Mouse (Mus musculus) CH12.LX (cell line): ENCODE results near the gene Syt12.

Source experiments
- CTCF ChIP-seq, 2 experiments: IDR thresholded peaks in 1 of 2; conservative IDR thresholded peaks in 1 of 2; 2 replicates each; pipeline ENCODE4 v1.5.1; 2011 to 2012; ENCODE audit warnings: low read depth in 2 of 2, low read length in 2 of 2, improper control_type of control experiment in 1 of 2, inconsistent platforms in 1 of 2, mild to moderate bottlenecking in 1 of 2, moderate library complexity in 1 of 2
- E2F4 ChIP-seq: IDR thresholded peaks from 2 replicates; pipeline ENCODE4 v1.6.1; 2011; ENCODE audit warnings: low read depth, low read length, improper control_type of control experiment; ENCODE audit not compliant: insufficient replicate concordance
- ELF1 ChIP-seq: IDR thresholded peaks from 2 replicates; pipeline ENCODE4 v1.6.1; 2014; ENCODE audit warnings: low read depth, mild to moderate bottlenecking, inconsistent platforms, low read length, improper control_type of control experiment
- GABPA ChIP-seq: IDR thresholded peaks from 2 replicates; pipeline ENCODE4 v1.6.1; 2012; ENCODE audit warnings: low read depth, low read length, improper control_type of control experiment, inconsistent platforms; ENCODE audit not compliant: insufficient replicate concordance
- MAZ ChIP-seq: IDR thresholded peaks from 2 replicates; pipeline ENCODE4 v1.6.1; 2012; ENCODE audit warnings: low read depth, mild to moderate bottlenecking, inconsistent platforms, low read length, improper control_type of control experiment, moderate library complexity
- MXI1 ChIP-seq: IDR thresholded peaks from 2 replicates; pipeline ENCODE4 v1.6.1; 2011; ENCODE audit warnings: mild to moderate bottlenecking, low read depth, low read length, improper control_type of control experiment
- RAD21 ChIP-seq: IDR thresholded peaks from 2 replicates; pipeline ENCODE4 v1.6.1; 2011; ENCODE audit warnings: low read depth, mild to moderate bottlenecking, low read length, improper control_type of control experiment, moderate library complexity
- SIN3A ChIP-seq: IDR thresholded peaks from 2 replicates; pipeline ENCODE4 v1.6.1; 2012; ENCODE audit warnings: low read length, improper control_type of control experiment, inconsistent platforms
- ZC3H11A ChIP-seq: IDR thresholded peaks from 2 replicates; pipeline ENCODE4 v1.6.1; 2012; ENCODE audit warnings: low read depth, mild to moderate bottlenecking, inconsistent platforms, low read length, improper control_type of control experiment

DNA sequence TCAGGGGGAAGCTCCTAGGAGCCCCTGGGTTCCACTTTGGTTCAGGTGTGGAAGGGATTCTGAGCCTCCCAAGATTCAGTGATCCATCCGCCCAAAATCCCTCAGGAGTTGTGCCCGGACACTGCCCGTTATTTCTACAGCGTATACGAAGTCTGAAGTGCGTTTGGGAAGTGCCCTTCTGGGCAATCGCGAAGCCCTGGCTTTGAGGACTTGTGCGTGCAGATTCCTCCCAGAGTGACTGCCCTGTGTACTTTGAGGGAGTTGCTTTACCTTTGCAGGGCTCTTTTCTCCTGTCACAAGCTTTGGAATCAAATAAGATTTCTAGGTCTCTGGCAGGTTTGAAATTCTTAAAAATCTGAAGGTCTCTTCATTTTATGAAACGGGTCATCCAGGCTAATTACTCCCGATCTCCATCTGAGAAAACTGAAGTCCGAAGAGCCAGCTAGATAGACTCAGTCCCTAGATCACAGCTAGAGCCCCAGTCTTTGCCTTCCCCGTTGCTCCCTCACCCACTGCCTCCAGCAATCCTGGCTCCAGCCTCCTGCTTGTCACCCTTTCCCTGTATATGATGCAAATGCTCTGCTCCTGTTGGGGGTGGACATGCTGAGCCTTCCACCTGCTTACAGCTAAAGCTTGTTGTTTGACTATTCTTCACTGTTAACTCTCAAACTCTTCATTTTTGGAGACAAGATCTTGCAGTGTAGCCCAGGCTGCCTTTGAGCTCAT, 34.0 kb upstream of the Syt12 start:
- TF ChIP-seq RAD21 = no peak
- no peak for TF ChIP-seq CTCF (conservative IDR thresholded peaks at IDR 0.05 in 1 of 2, IDR thresholded peaks at IDR 0.05 in 1 of 2; ENCODE audit: low read depth in 2 of 2, low read length in 2 of 2)
- no peak for TF ChIP-seq SIN3A
- TF ChIP-seq MXI1 = no peak
- no peak for TF ChIP-seq MAZ
- no peak for TF ChIP-seq ZC3H11A
- TF ChIP-seq ELF1 = no peak
- no peak for TF ChIP-seq E2F4
- TF ChIP-seq GABPA = no peak
